Comparison of ENCODE assay signal across 12 mouse cellular contexts in the genomic region with DNA sequence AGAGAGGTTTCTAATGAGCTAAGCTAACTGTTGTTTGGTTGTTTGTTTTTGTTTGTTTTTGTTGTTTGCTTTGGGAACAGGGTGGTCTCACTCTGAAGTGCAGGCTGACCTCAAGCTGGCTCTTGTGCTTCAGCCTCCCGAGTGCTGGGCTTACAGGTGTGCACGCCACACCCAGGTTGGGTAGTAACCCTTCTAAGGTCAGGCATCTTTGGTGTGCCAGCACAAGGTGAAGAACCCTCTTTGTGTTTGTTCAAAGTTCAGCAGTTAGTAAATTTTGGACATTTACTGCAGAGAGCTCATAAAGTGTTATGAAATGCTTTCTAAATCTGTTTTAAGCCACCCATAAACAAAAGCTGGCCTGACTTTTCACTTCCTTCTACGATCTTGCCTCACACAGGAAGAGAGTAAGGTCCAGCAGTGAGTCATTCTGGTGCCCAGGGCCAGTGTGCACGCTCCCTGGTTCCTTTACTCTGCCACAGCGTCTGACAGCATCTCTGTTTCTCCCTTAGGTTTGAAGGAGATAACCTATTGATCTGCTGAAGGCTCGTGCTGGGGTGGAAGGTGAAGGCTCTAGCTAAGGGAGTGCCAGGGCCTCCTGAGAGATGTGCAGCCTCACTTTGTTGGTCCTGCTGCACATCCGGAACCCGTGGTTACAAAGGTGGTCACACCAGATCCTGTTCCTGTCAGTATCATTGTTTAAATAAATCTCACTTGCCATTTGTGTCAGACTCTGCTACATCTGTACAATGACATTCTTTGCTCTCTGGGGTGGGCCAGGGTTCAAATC. TPM values are rescaled to one million over a fixed set of nuclear protein-coding genes. Genes with fewer than 3 reads are reported as not detected.
A peak's percentile ranks its signal among the peaks of the same experiment; 100 is the strongest.
DNase-seq lines count a peak whose midpoint lies in the region; ATAC-seq and TF ChIP-seq lines count a peak whose summit lies in the region.
"Had no signal": no experiment of that assay in that cellular context is flagged by ENCODE, and none has a peak within 500 bp of the region (broad histone marks: within the 10 kb centered on the region; RNA-seq: fewer than 3 reads in every experiment).

No protein-coding gene starts in this region.

- H3K27me3 ChIP-seq in heart, adult 2 months (ENCODE audit: control insufficient read depth, insufficient read depth, low read length) = no peaks in the 10 kb centered on the region
- H3K27me3 ChIP-seq: hindbrain, embryonic 12.5 days; lung, embryonic 15.5 days; neural tube, embryonic 15.5 days had no signal

- ATAC-seq in hematopoietic stem cell, adult 5-6 weeks (replicated peaks in 1 of 2; ENCODE audit: insufficient read depth in 1 of 2, low FRiP score in 2 of 2, low TSS enrichment in 1 of 2, low read depth in 1 of 2, poor library complexity in 2 of 2, severe bottlenecking in 2 of 2) = peak; percentile 37 to 68; a peak in 1 of 4 replicates
- ATAC-seq: forebrain, postnatal 0 days had no signal

- H3K9ac ChIP-seq in heart, adult 2 months (ENCODE audit: low read depth, low read length) = no peak overlapping the region
- H3K9ac ChIP-seq: forebrain, postnatal 0 days; hindbrain, embryonic 12.5 days; lung, embryonic 15.5 days; neural tube, embryonic 15.5 days had no signal

- H3K27ac ChIP-seq in heart, adult 2 months = no peak overlapping the region; the same call in 1 of the 2 replicates
- H3K27ac ChIP-seq: hindbrain, embryonic 12.5 days; lung, embryonic 15.5 days; neural tube, embryonic 15.5 days had no signal

- TF ChIP-seq EP300 in heart, adult 2 months (IDR thresholded peaks at IDR 0.05; ENCODE audit: insufficient read depth, low read depth, low read length) = no peak

- H3K36me3 ChIP-seq in heart, adult 2 months (ENCODE audit: control insufficient read depth, insufficient read depth, low read length) = no peaks in the 10 kb centered on the region

- TF ChIP-seq CTCF in heart, adult 2 months (IDR thresholded peaks at IDR 0.05) = no peak

- 59% methylated on average over 8 of the region's 8 CpGs for WGBS in heart, adult 2 months

- peak; percentile 27 to 36 for DNase-seq in heart, adult 2 months
- no peak for DNase-seq in heart, postnatal 4 days
- DNase-seq in B cell, adult 2 months = peak; percentile 17 to 19
- DNase-seq in monocyte, adult 2 months (ENCODE audit: low read depth in 1 of 2, low spot score in 2 of 2) = peak; percentile 29 to 42
- no peak for DNase-seq in left cerebral cortex, postnatal 36 days (ENCODE audit: low spot score in 2 of 2)
- DNase-seq in right cerebral cortex, postnatal 14 days = no peak
- no peak for DNase-seq in urinary bladder, postnatal 25 days (ENCODE audit: low spot score)
- DNase-seq: forebrain, postnatal 0 days had no signal

- intact Hi-C loops in heart, adult 2 months (cut with DNase I) = no loop called here
- intact Hi-C loops in left cerebral cortex, postnatal 36 days (cut with DNase I) = no loop called here

- no peak overlapping the region for H3K4me3 ChIP-seq in heart, adult 2 months
- H3K4me3 ChIP-seq: hindbrain, embryonic 12.5 days; lung, embryonic 15.5 days; neural tube, embryonic 15.5 days had no signal

- no peaks in the 10 kb centered on the region; the same call in 1 of the 2 replicates for H3K4me1 ChIP-seq in heart, adult 2 months (ENCODE audit: control insufficient read depth, insufficient read depth, low read length)
- H3K4me1 ChIP-seq: hindbrain, embryonic 12.5 days; lung, embryonic 15.5 days; neural tube, embryonic 15.5 days had no signal

- TF ChIP-seq POLR2A in heart, adult 2 months (IDR thresholded peaks at IDR 0.05; ENCODE audit: insufficient read depth, low read depth, low read length) = no peak

- no peaks in the 10 kb centered on the region for H3K79me2 ChIP-seq in heart, adult 2 months (replicated peaks; ENCODE audit: control insufficient read depth, insufficient read depth, low read length)

RNA-seq across cellular contexts. Expression of gene Aqp8, which starts 32.3 kb away (rescaled TPM):
- total RNA-seq in heart, adult 2 months (2021) = 1 to 10 TPM; 5.2 to 6.2 TPM
- 0.94 and 1.7 TPM in 2 replicates for polyA plus RNA-seq in heart, adult 2 months (2012; rRNA removed)
- total RNA-seq in heart, postnatal 4 days (2021) = 1 to 10 TPM; 3.2 to 4.8 TPM
- total RNA-seq in hematopoietic stem cell, adult 5-6 weeks (2017) = not detected in 2 replicates
- not detected for total RNA-seq in left cerebral cortex, postnatal 36 days (2021)
- total RNA-seq: forebrain, postnatal 0 days had no signal
- polyA plus RNA-seq: forebrain, postnatal 0 days; lung, embryonic 15.5 days; neural tube, embryonic 15.5 days had no signal

Comparison
In these comparisons a context has a peak if more than half of its experiments do, and no peak if none do; other contexts are left out.
1. DNase-seq: peak in heart, adult 2 months (2 of 2), B cell, adult 2 months (2 of 2) and monocyte, adult 2 months (2 of 2); none in heart, postnatal 4 days (single experiment), left cerebral cortex, postnatal 36 days (0 of 2), right cerebral cortex, postnatal 14 days (single experiment) and urinary bladder, postnatal 25 days (single experiment).